Mouse (Mus musculus) frontal cortex, postnatal 25 days (tissue): ENCODE measurements around the gene Rbm41.

Experiments used
- DNase-seq, 2 experiments: peaks; one replicate each; pipeline ENCODE4 v3.0.0; 2022; ENCODE audit warnings: low spot score in 2 of 2

The Rbm41 gene

GRCm38 (mm10) chrX:139997740-139998690 is at the start of gene Rbm41:
Gene Rbm41, minus strand, starts transcription at chrX:139998595.
- DNase-seq: peak; percentile 3 to 9

- DNase-seq: no peak
Measured at GRCm38 (mm10) chrX:139998691-139999065, 283 bp upstream of the Rbm41 start.

- no peak for DNase-seq
Measured at GRCm38 (mm10) chrX:139982115-139982514, 16.3 kb downstream of the Rbm41 start.

GRCm38 (mm10) chrX:139933507-139933906 is 64.9 kb downstream of the Rbm41 start:
- no peak for DNase-seq

GRCm38 (mm10) chrX:139932472-139932871 is 65.9 kb downstream of the Rbm41 start:
- DNase-seq: no peak

GRCm38 (mm10) chrX:139920572-139920971 is 77.8 kb downstream of the Rbm41 start:
- no peak for DNase-seq

GRCm38 (mm10) chrX:139891387-139891786 is 107.0 kb downstream of the Rbm41 start:
- no peak for DNase-seq

- DNase-seq: no peak
Measured at GRCm38 (mm10) chrX:139883221-139883620, 115.2 kb downstream of the Rbm41 start.

GRCm38 (mm10) chrX:139877936-139878335 is 120.5 kb downstream of the Rbm41 start:
- no peak for DNase-seq

GRCm38 (mm10) chrX:139877105-139877504 is 121.3 kb downstream of the Rbm41 start:
- no peak for DNase-seq

- DNase-seq: peak in 1 of 2 experiments; percentile 2
Measured at GRCm38 (mm10) chrX:139870938-139871791, 127.2 kb downstream of the Rbm41 start, which contains the start of gene Morc4. Gene Morc4, minus strand, starts transcription at chrX:139871677.

- no peak for DNase-seq
Measured at GRCm38 (mm10) chrX:139870300-139870711, 128.1 kb downstream of the Rbm41 start.

- no peak for DNase-seq
Measured at GRCm38 (mm10) chrX:139859402-139859801, 139.0 kb downstream of the Rbm41 start.

- no peak for DNase-seq
Measured at GRCm38 (mm10) chrX:139854795-139855194, 143.6 kb downstream of the Rbm41 start.

GRCm38 (mm10) chrX:139841091-139841490 is 157.3 kb downstream of the Rbm41 start:
- no peak for DNase-seq
